Mouse (Mus musculus) cerebellum, postnatal 10 days (tissue): ENCODE measurements around the gene Pigt.

ENCODE experiments used
- DNase-seq, 2 experiments: peaks; one replicate each; pipeline ENCODE4 v3.0.0; 2021; ENCODE audit warnings: mixed read lengths in 2 of 2

Gene Pigt

DNA sequence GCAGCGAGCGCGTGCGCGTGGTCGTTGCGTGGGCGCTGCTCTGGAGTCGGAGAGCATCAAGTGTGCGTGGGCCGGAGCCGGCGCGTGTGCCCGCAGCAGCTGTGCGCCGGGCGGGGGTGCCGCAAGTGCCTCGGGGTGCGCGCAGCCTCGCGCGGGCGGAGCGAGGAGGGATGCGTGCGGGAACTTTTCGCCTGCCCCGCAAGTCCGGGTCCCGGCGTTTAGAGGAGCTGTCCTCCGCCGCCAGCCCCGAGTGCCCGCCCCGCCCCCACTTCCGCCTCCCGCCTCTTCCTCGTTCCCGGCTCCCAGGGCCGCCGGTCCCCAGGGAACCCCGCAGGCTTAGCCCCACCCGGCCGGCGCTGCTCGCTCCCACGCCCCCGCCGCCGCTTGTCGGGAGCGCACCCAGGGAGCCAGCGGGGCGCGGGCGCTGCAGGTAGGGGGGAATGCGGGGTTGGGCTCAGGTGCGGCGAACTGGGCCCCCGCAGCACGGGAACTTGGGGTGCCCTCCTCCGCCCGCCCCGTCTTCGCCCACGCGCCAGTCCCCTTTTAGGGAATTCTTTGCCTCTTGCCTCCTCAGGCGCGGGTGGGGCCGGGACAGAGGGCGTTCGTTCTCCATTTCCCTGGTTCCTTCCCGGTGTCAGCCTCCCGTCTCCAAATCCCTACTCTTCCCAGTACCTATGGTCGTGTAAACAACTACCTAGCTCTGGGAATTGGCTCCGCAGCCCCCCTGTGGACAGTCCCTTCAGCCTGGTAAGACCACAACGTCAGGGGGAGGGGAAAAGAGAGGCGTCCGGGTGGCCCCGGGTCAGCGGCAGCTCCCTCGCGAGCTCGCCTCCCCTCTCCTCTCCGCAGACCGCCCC, 10.8 kb upstream of the Pigt start:
- peak; percentile 82 to 85 for DNase-seq

DNA sequence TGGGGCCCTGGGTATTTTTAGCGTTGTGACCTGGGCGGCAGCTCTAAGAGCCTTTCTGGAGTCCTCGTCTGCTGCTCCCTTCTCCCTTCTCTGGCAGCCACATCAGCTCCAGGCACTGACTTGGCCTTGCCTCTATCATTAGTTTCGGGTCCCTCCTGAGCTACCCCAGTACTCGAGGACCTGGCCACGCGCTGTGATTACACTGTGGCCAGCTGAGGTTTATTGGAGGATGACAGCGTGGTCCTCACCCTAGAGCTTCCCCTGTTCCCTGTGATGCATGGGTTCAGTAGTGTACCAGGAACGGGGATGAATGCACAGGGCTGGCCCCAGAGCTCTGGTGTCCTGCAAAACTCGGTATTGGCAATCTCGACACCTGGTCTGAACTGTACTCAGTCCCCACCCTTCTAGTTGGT, 10.2 kb upstream of the Pigt start:
- DNase-seq, result no peak

DNA sequence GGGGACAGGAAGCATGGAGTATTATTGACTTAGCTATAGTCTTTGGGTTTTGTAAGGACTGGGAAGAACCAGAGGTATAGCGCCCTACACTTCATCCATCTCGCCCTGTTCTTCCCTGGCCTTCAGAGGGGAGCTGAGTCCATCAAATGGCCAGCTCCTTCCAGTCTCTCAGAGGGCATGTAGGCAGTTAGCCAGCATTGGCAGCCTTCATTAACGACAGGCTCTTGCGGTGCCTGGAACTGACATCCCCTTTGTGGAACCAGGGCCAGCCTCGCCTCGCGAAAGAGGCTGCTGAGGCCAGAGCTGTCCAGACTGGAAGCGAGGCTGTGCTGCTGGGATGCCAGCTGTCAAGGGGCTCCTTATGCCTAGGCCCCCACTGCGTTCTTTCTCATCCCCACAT, 9.5 kb upstream of the Pigt start:
- DNase-seq, result peak; percentile 94 to 96

DNA sequence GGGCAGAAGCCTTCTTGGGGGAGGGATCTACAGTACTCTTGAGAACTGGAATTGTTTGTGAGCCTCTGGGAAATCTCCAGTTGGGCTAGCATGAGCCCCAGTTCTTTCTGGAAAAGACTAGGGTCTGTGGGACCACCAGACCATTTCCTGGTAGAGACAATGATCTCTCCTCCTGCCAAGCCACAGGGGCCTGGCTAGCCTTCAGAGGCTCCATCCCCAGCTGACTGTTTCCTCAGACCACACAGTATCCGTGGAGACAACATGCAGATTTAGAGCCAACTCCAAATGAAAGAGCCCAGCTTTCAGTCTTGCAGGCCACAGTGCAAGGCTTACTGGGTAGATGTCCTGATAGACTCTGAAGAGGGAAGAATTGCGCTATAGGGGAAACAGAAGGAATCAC, 3.2 kb upstream of the Pigt start:
- peak; percentile 29 to 42 for DNase-seq

DNA sequence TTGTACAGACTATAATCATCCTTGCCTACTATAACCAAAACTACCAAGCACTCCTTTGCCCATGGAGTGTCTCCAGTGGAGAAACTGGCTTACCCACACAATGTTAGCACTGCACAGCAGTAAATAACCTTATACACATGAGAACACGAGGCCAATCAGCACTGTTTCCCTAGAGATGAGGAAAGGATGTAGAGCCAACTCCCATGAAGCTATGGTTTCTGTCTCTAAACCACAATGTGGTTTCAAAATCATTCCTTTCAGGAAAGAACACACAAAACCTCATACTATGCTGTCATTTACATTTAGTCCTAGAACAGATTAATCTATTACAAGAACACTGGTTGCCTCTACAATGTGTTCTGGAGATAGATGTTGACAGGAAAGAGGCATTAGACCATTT, 989 bp upstream of the Pigt start:
- DNase-seq, result no peak

DNA sequence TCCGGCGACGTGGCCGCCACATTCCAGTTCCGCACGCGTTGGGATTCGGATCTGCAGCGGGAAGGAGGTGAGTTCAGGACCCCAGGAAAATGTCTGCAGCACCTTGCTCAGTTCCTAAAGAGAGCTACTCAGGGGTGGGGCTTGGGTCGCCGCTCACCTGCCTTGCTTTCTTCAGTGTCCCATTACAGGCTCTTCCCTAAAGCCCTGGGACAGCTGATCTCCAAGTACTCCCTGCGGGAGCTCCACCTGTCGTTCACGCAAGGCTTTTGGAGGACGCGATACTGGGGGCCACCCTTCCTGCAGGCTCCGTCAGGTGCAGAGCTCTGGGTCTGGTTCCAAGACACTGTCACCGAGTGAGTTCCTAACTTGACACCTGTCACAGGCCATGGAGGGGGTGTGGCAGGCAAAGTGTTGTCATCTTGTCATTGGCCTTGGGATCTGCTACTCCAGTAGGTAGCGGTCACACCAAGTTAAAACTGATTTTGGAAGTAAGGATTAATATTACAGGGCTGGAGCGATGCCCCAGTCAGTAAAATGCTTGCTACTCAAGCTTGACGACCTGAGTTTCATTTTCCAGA, 460 bp downstream of the Pigt start:
- peak in 1 of 2 experiments; percentile 32 for DNase-seq

DNA sequence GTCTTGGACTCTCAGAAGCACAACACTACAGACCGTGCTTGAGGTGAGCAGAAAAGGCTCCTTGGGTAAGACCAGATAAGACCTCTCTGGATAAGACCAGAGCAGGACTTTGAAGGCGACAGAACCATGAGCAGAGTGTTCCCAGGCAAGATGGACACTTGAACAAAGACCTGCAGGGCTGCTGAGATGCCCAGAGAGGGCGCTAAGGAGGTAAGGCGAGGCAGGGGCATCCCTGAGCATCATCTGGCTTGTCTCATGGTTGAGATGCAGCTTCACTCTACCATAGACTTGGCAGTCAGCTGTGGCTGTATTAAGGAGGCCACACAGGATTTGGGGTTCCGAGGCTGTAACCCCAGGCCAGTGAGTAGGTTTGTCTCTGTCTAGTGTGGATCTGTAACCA, 2.0 kb downstream of the Pigt start:
- DNase-seq, result peak in 1 of 2 experiments; percentile 35

DNA sequence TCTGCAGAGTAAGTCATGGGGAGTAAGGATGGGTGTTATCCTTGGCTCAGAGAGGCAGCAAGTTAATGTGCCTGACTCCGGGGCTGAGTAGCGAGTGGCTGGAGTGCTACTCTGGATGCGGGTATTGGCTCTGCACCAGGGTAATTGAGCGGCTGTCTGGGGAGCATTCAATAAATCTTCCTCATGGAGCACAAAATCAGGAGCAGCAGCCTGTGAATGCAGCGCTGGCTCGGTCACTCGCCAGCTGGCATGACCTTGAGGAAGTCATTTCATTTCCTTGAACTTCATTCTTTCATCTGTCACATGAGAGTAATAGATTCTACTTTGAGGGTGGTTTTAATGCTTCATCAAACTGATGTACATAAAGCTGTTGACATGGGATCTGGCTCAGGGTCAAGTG, 3.2 kb downstream of the Pigt start:
- DNase-seq, result peak; percentile 37 to 58

DNA sequence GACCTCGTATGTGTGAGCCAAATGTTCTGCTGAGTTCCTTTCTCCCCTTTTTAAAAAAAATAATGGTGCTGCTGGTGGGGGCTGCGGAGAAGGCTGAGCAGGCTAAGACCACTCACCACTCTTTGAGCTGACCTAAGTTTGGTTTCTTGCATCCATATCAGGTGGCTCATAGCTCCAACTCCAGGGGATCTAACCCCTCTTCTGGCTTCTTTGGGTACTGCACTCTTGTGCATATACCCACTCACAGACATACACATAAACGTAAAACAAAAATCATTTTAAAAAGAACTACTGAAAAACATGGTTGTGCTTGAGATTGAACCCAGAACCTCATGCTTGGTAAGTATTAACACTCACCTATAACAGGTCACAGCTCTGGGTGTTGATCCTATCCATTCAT, 7.6 kb downstream of the Pigt start:
- no peak for DNase-seq

DNA sequence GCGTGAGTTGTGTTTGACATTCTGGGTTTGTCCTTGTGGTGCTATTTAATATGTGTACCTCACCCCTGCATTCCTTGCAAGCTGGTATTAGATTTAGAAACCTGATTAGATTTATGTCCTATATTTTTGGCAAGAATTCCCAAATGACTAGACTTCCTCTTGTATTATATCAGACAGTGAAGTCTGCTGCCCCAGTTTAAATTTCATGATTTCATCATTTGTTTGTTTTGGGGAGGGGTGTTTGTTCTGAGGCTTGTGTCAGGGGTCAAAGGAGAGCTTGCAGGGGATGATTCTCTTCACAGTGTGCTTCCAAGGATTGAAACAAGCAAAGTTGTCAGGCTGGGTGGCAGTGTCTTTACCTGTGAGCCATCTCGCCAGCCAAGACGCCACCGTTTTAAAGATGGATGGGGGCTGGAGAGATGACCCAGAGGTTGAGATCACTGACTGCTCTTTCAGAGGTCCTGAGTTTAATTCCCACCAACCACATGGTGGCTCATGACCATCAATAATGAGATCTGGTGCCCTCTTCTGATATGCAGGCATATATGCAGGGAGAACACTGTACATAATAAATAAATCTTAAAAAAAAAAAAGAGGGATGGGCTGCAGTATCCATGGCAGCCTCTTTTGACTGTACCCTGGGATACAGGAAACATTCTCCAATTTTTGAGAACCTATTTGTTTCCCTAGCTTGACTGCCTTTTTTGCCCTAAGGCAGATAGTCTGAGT, 8.5 kb downstream of the Pigt start:
- no peak for DNase-seq

DNA sequence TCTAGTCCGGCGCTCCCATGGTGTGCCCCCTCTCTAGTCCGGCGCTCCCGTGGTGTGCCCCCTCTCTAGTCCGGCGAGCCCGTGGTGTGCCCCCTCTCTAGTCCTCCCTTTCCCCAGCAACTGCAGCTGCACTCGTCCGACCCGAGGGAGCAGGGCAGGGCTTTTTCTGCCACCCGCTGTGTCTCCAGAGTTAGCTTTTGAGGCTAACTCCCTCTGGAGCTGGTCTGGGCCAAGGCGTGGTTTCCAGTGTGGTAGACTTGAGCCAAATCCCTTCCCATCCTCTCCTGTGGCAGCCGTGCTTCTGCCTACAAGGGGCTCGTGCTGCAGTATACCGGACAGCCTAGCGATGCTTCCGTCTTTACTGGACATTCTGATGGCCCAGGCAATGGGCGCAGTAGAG, 10.5 kb downstream of the Pigt start:
- no peak for DNase-seq

DNA sequence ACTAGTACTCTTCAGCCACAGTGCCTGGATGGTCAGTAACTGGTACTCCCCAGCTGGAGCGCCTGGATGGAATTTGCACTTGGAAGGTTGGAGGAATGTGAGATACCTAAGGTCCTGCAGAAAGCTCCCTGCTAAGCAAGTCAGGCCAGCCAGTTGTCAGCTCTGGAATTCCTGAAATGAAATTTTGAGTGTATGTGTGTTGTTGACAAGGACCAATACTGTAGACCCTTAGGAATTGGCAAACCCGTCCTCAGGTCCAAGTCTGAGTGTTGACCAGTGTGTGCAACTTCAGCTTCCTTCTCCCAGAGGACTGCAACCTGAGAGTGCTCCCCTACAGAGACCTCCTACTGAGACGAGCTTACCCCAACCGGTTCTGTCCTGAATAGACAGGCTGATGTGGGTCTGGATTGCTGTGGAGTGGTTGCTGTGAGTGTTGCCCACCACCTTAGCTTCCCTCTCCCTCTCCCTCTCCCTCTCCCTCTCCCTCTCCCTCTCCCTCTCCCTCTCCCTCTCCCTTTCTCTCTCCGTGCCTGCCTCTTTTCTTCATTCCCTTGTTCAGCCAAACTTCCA, 13.4 kb downstream of the Pigt start:
- DNase-seq, result no peak

DNA sequence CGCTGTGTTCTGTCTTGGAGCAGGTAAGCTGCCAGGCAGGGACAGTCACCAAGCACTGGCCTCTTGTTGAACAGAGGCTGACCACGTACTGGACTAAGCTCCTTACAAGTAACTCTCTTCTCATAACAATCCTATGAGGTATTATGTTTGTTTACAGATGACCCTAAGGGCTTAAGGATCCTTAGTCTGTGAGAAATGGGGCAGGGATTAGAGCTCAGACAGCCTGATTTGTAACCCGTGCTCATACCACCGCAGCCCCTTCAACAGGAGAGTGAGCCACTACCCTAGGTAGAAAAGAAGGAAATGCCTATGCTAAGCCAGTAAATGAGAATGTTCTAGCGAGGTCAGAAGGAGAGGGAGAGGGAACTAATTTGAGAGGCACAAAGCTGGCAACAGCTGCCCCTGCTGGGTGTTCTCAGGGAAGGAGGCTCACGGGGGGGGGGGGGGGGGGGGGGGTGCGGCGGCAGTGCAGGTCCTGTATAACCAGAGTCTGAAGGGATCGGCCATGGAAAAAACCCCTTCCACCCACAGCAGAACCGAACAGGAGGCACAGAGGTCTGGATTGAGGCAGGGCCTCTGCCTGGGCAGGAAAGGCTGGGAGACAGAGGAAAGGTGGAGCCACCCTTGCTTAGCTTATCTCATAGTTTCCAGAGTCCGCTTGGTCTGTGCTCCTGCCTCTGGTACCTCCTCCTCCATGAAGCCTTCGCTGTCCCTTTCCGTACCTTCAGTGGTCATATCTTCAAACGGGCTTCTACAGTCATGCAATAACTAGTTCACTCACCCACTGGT, 15.0 kb downstream of the Pigt start:
- DNase-seq, result no peak

DNA sequence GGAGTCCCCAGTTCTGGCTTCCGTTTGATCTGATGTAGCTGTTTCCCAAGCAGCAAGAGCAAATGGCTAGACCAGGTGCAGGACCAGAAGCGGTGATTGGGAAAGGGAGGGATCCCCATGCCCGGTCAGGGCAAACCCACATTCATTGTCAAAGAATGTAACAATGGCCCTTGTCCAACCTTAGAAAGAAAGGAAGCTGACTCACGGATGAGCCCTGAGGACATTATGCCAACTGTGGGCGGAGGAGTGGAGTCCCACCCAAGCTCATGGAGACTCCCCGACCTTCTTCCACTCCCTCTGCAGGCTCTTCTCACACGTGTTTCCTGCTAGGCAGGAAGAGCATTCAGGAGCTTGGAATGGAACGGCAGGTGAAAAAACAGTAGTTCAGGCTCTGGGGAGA, 16.1 kb downstream of the Pigt start:
- DNase-seq, result no peak

DNA sequence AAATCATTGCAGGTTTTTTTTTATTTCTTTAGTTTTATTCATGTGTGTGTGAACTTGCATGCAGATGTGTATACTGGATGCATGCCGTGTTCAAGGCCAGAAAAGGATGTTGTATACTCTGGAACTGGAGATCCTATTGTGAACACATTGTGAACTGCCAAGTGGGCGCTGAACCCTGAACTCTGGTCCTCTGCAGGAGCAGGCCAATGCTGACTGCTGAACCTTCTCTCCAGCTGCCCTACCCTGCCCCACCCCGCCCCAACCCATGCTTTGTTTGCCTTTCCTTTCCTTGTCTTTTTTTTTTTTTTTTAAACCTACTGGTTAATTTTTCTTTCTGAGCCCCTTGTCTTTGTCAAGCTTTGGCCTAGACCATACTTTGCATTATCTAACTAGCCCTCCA, 17.6 kb downstream of the Pigt start:
- DNase-seq, result no peak

DNA sequence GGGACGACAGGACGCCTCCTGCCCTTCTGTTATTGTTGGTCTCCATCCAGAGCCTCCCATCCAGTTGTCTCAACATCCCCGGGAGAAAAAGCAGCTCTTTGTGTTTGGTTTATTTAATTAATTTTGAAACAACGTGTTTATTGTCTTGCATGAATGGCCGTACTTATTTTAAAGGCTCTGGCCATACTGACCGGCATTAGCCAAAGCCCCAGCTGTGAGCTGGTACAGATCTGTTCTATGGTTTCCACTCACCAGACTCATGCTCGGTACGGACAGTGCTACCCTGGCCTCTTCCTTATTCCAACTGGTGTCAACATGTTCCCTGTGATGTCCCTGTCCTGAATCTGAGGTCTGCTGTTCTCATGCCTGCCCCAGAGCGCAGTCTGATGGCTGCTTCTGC, 18.6 kb downstream of the Pigt start:
- DNase-seq, result no peak

DNA sequence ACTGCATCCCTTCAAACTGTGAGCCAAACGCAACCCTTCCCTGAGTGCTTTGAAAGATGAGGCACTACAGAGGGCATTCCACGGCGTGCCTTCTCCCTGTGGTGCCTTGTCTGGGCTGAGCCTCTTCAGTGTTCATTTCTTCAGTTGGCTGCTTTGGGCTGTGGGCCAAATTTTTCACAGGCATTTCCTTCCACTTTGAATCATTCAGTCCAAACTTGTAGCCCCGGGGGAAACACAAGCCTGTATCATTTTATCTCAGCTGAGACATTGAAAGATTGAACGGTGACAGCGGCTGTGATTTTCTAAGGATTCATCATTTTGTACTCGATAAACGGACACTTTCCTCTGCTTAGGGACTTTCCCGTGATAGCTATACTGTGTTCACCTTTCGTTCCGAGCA, 19.3 kb downstream of the Pigt start:
- no peak for DNase-seq

DNA sequence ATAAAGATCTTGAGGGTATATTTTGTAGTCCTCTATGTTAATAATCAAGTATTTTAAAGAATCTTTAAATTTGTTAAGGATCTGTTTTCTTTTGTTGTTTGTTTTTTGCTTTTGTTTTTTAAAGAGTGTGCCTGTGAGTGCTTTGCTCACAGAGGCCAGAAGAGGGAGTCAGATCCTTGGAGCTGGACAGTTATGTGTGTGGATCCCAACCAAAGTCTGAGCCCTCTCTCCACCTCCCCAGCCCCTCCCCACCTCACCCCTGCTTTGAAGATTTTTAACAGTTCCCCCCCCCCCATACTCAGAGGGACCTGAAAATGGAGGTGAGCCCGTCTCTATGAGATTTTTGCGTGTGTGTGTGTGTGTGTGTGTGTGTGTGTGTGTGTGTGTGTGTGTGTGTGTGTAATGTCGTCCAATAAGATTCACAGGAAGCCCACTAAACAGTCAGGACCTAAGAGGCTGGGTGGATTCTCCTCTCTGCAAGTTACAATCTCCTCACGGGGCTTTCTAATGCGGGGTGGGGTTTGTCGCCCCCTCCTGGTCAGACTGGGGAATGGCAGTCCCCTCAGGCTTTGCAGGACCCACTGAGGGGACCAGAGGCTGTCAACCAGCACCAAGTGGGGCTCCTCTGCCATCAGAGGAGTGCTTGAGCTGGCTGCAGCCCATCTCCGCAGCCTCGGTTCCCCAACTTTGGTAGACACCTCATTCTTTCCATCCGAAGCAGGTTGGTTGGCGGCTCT, 20.3 kb downstream of the Pigt start:
- DNase-seq, result peak; percentile 63 to 65

DNA sequence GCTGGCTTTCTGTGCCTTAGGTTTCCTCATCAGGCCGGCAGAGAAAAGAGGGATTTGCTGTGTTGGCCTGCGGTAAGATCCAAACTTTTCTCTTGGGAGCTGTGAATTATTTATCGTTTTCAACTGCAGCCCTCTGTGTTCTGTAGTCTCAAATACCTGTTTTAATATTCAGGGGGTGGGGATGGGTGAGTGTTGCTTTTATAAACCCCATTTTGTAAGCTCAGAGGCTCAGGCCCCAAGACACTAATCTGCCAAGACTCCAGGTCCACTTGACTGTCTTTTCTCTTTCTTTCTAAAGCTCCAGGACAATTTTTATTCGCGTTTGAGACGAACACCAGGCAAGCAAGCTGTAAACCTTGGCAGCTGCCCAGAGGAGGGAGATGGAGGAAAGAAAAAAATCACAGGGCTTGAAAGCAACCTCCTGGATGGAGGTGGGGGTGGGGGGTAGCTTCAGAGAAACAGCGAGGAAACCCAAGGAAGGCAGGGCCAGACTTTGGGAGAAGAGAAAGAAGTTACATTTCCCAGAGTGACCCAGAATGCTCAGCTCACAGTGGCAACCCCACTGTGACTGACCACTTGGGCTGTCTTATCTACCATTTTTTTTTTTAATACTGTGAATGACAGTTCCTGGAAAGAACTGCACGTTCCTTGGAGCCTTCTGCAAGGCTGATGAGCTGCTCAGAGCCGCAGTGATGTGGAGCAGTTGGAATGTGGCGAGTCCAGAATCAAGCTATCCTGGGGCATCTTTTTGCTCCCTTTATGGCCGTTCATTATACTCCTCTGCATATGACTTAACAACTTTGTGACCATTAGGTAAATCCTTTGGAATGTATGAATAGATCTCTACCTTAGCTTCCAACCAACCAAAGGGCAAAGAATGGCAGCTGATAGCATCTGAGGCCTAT, 21.2 kb downstream of the Pigt start:
- peak in 1 of 2 experiments; percentile 32 for DNase-seq

DNA sequence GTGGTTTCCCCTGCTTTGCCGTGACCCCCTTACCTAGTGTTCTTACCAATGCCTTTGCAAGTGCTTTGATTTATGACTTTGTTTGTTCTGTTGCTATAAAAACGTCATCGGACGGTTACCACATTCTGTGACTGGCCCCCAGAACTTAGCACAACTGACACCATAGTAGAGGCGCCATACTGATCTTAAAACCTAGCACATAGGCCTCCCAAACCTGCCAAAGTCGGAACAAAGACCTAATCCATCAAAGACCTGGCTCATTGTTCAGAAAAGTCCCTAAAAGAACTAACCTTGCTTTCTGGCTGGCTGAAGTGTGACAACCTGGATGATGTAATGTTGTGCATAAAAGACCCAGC, 21.8 kb downstream of the Pigt start:
- no peak for DNase-seq

DNA sequence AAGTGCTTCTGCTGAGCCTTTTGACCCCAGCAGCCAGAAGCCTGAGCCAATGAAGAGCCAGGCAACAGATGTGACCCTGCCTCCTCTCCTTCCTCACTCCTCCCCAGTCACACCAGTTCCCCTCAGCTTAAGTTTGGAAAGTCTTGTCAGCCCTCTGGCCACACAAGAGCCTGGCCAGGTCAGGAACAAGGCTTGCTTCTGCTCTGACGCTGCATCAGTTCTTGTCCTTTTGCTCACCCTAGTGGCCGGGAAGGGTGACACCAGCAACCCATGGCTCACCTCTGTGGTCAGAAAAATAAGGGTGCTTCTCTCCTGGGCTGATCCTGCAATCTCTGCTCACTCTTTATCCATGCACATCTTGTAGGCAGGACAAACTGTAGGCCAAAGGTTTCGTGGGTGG, 23.5 kb downstream of the Pigt start:
- DNase-seq, result peak; percentile 60 to 62
